Mouse (Mus musculus) limb, embryonic 12.5 days (tissue): ENCODE measurements around the gene Xpo6. TPM values are rescaled to one million over a fixed set of nuclear protein-coding genes. Genes with fewer than 3 reads are reported as not detected.

ENCODE experiments used
- ATAC-seq: fragments of 200-750 bp; cut with Nextera tagmentation; 2 replicates; pipeline ENCODE4 v1.8.0; 2017; ENCODE audit warnings: low read depth, moderate TSS enrichment; ENCODE audit not compliant: insufficient number of reproducible peaks, insufficient read depth, low FRiP score, low TSS enrichment
- H3K27ac ChIP-seq: fragments of 300-500 bp; sonication (generic); 2 replicates; pipeline ENCODE4 v1.5.1; 2016; ENCODE audit warnings: mild to moderate bottlenecking, moderate library complexity
- H3K27me3 ChIP-seq: fragments of 300-500 bp; sonication (generic); 2 replicates; pipeline ENCODE4 v1.6.1; 2016; ENCODE audit warnings: mild to moderate bottlenecking, moderate library complexity
- H3K36me3 ChIP-seq: fragments of 300-500 bp; sonication (generic); 2 replicates; pipeline ENCODE4 v1.6.1; 2016; ENCODE audit warnings: mild to moderate bottlenecking, moderate library complexity
- H3K4me1 ChIP-seq: fragments of 300-500 bp; sonication (generic); replicated peaks from 2 replicates; pipeline ENCODE4 v1.6.1; 2016
- H3K4me2 ChIP-seq: fragments of 300-500 bp; sonication (generic); 2 replicates; pipeline ENCODE4 v1.6.1; 2016; ENCODE audit warnings: mild to moderate bottlenecking, moderate library complexity
- H3K4me3 ChIP-seq: fragments of 300-500 bp; sonication (generic); replicated peaks from 2 replicates; pipeline ENCODE4 v1.5.1; 2016; ENCODE audit warnings: mild to moderate bottlenecking
- H3K9ac ChIP-seq: fragments of 300-500 bp; sonication (generic); replicated peaks from 2 replicates; pipeline ENCODE4 v1.6.1; 2016; ENCODE audit warnings: mild to moderate bottlenecking, moderate library complexity
- H3K9me3 ChIP-seq: fragments of 300-500 bp; sonication (generic); 2 replicates; pipeline ENCODE4 v1.6.1; 2016; ENCODE audit warnings: mild to moderate bottlenecking, moderate library complexity
- WGBS: fragments of 180-500 bp; shearing (Covaris S2); methylation state at CpG from one replicate; pipeline ENCODE4 v1.1.7; 2016; 5-methylcytosine and 5-hydroxymethylcytosine counted together
- polyA plus RNA-seq: library from polyadenylated mRNA; unstranded; fragments of >200 nt; fragmentation: Nextera tagmentation; extraction: Ambion mirVana; gene quantifications from 2 replicates; pipeline ENCODE4 v1.2.1, GENCODE M21; 2016

Xpo6 gene
- polyA plus RNA-seq, 1 experiment from 2014 or later, result 63.6 TPM

GRCm38 (mm10) chr7:126232345-126233071, 32.2 kb upstream of the Xpo6 start:
- no peak for ATAC-seq
- H3K27me3 ChIP-seq, result no peaks in the 10 kb centered on the region
- H3K4me1 ChIP-seq, result no peaks in the 10 kb centered on the region
- no peak overlapping the region for H3K4me2 ChIP-seq
- no peak overlapping the region for H3K9ac ChIP-seq
- no peaks in the 10 kb centered on the region for H3K9me3 ChIP-seq
- no peak overlapping the region for H3K4me3 ChIP-seq
- H3K27ac ChIP-seq, result no peak overlapping the region
- no peaks in the 10 kb centered on the region for H3K36me3 ChIP-seq
- WGBS, result 68% methylated on average over 8 of the region's 8 CpGs

- Histone ChIP-seq H3K27me3 (no peaks in the 10 kb centered on the region), H3K4me3 (no peak overlapping the region), H3K27ac (no peak overlapping the region), H3K36me3 (no peaks in the 10 kb centered on the region), H3K9me3 (no peaks in the 10 kb centered on the region), H3K4me1 (no peaks in the 10 kb centered on the region), H3K9ac (no peak overlapping the region), H3K4me2 (no peak overlapping the region)
- no peak for ATAC-seq
- 57% methylated on average over 8 of the region's 8 CpGs for WGBS
Observed at GRCm38 (mm10) chr7:126230357-126231148, 30.3 kb upstream of the Xpo6 start.

GRCm38 (mm10) chr7:126226136-126226535, 25.8 kb upstream of the Xpo6 start:
- Histone ChIP-seq H3K36me3 (no peaks in the 10 kb centered on the region), H3K27me3 (no peaks in the 10 kb centered on the region), H3K9me3 (no peaks in the 10 kb centered on the region), H3K4me2 (no peak overlapping the region), H3K4me1 (no peaks in the 10 kb centered on the region), H3K4me3 (no peak overlapping the region), H3K27ac (no peak overlapping the region), H3K9ac (no peak overlapping the region)
- ATAC-seq, result no peak
- 16% methylated on average over 5 of the region's 5 CpGs for WGBS

GRCm38 (mm10) chr7:126222753-126223152, 22.5 kb upstream of the Xpo6 start:
- 63% methylated on average over 3 of the region's 3 CpGs for WGBS
- Histone ChIP-seq H3K4me2 (no peak overlapping the region), H3K27me3 (no peaks in the 10 kb centered on the region), H3K27ac (no peak overlapping the region), H3K4me1 (no peaks in the 10 kb centered on the region), H3K36me3 (no peaks in the 10 kb centered on the region), H3K9me3 (no peaks in the 10 kb centered on the region), H3K9ac (no peak overlapping the region), H3K4me3 (no peak overlapping the region)
- no peak for ATAC-seq

GRCm38 (mm10) chr7:126220611-126221010, 20.3 kb upstream of the Xpo6 start:
- Histone ChIP-seq H3K27me3 (no peaks in the 10 kb centered on the region), H3K9me3 (no peaks in the 10 kb centered on the region), H3K9ac (no peak overlapping the region), H3K4me2 (no peak overlapping the region), H3K4me1 (no peaks in the 10 kb centered on the region), H3K27ac (no peak overlapping the region), H3K36me3 (no peaks in the 10 kb centered on the region), H3K4me3 (no peak overlapping the region)
- no peak for ATAC-seq
- 27% methylated on average over 1 of the region's 1 CpGs for WGBS

GRCm38 (mm10) chr7:126218311-126218710, 18.0 kb upstream of the Xpo6 start:
- Histone ChIP-seq H3K4me1 (no peaks in the 10 kb centered on the region), H3K9ac (no peak overlapping the region), H3K27me3 (no peaks in the 10 kb centered on the region), H3K36me3 (no peaks in the 10 kb centered on the region), H3K4me2 (no peak overlapping the region), H3K9me3 (no peaks in the 10 kb centered on the region), H3K27ac (no peak overlapping the region), H3K4me3 (no peak overlapping the region)
- no peak for ATAC-seq
- 75% methylated on average over 1 of the region's 1 CpGs for WGBS

GRCm38 (mm10) chr7:126216867-126217266, 16.6 kb upstream of the Xpo6 start:
- 67% methylated on average over 1 of the region's 1 CpGs for WGBS
- ATAC-seq, result no peak
- Histone ChIP-seq H3K4me1 (no peaks in the 10 kb centered on the region), H3K36me3 (no peaks in the 10 kb centered on the region), H3K4me2 (no peak overlapping the region), H3K27ac (no peak overlapping the region), H3K9me3 (no peaks in the 10 kb centered on the region), H3K4me3 (no peak overlapping the region), H3K9ac (no peak overlapping the region), H3K27me3 (no peaks in the 10 kb centered on the region)

GRCm38 (mm10) chr7:126210856-126211255, 10.6 kb upstream of the Xpo6 start:
- no peak overlapping the region for H3K4me3 ChIP-seq
- H3K4me1 ChIP-seq, result no peaks in the 10 kb centered on the region
- no peak overlapping the region for H3K9ac ChIP-seq
- H3K36me3 ChIP-seq, result no peaks in the 10 kb centered on the region
- H3K9me3 ChIP-seq, result no peaks in the 10 kb centered on the region
- H3K4me2 ChIP-seq, result no peak overlapping the region
- 84% methylated on average over 5 of the region's 5 CpGs for WGBS
- ATAC-seq, result no peak
- H3K27ac ChIP-seq, result no peak overlapping the region
- H3K27me3 ChIP-seq, result no peaks in the 10 kb centered on the region

GRCm38 (mm10) chr7:126200997-126201345, 670 bp upstream of the Xpo6 start:
- H3K4me2 ChIP-seq, result peak overlapping the region; percentile 77
- H3K27ac ChIP-seq, result no peak overlapping the region

GRCm38 (mm10) chr7:126199691-126200102, 604 bp downstream of the Xpo6 start:
- Histone ChIP-seq H3K9ac (peak overlapping the region; percentile 95), H3K4me2 (peak overlapping the region; percentile 77), H3K4me1 (peaks cover 16% of the 10 kb centered on the region), H3K9me3 (no peaks in the 10 kb centered on the region), H3K27ac (peak overlapping the region; percentile 89), H3K4me3 (peak overlapping the region; percentile 97), H3K36me3 (no peaks in the 10 kb centered on the region), H3K27me3 (no peaks in the 10 kb centered on the region)
- peak; percentile 53; the same call in 1 of the 2 replicates for ATAC-seq
- WGBS, result under 1% methylated on average over 27 of the region's 27 CpGs

More at GRCm38 (mm10) chr7:126200997-126201345, 670 bp upstream of the Xpo6 start:
- WGBS, result 96% methylated on average over 4 of the region's 4 CpGs
- Histone ChIP-seq H3K9ac (no peak overlapping the region), H3K9me3 (no peaks in the 10 kb centered on the region), H3K27me3 (no peaks in the 10 kb centered on the region), H3K4me3 (peak overlapping the region; percentile 97), H3K4me1 (peaks cover 16% of the 10 kb centered on the region), H3K36me3 (no peaks in the 10 kb centered on the region)
- no peak for ATAC-seq

GRCm38 (mm10) chr7:126198926-126199325, 1.4 kb downstream of the Xpo6 start:
- Histone ChIP-seq H3K4me1 (peaks cover 16% of the 10 kb centered on the region), H3K36me3 (no peaks in the 10 kb centered on the region), H3K27me3 (no peaks in the 10 kb centered on the region), H3K27ac (no peak overlapping the region), H3K9me3 (no peaks in the 10 kb centered on the region), H3K4me2 (peak overlapping the region; percentile 77), H3K4me3 (peak overlapping the region; percentile 97), H3K9ac (peak overlapping the region; percentile 95)
- ATAC-seq, result no peak
- WGBS, result 21% methylated on average over 1 of the region's 1 CpGs
